Mouse (Mus musculus) ovary, postnatal 36 days (tissue): ENCODE data around the gene Tex9.
A peak's percentile ranks its signal among the peaks of the same experiment; 100 is the strongest.

Experiments
- DNase-seq: peaks from one replicate; pipeline ENCODE4 v3.0.0; 2022; ENCODE audit warnings: low spot score, mixed read lengths

Tex9 gene

GRCm38 (mm10) chr9:72492194-72492565 is at the start of gene Tex9:
Gene Tex9, minus strand, starts transcription at chr9:72492212.
- DNase-seq = no peak

- no peak for DNase-seq
Measured at GRCm38 (mm10) chr9:72537086-72537485, 45.1 kb upstream of the Tex9 start.

- DNase-seq = no peak
Measured at GRCm38 (mm10) chr9:72535394-72535793, 43.4 kb upstream of the Tex9 start.

GRCm38 (mm10) chr9:72534985-72535384 is 43.0 kb upstream of the Tex9 start:
- DNase-seq = no peak

- DNase-seq = no peak
Measured at GRCm38 (mm10) chr9:72533089-72533415, 41.0 kb upstream of the Tex9 start.

- DNase-seq = peak; percentile 59
Measured at GRCm38 (mm10) chr9:72532381-72533088, 40.5 kb upstream of the Tex9 start.

- peak; percentile 83 for DNase-seq
Measured at GRCm38 (mm10) chr9:72531996-72532380, 40.0 kb upstream of the Tex9 start, which contains the start of gene Rfx7. Gene Rfx7, plus strand, starts transcription at chr9:72532240.

GRCm38 (mm10) chr9:72531291-72531995 is 39.4 kb upstream of the Tex9 start:
- peak; percentile 80 for DNase-seq

- no peak for DNase-seq
Measured at GRCm38 (mm10) chr9:72530824-72531223, 38.8 kb upstream of the Tex9 start.

- peak; percentile 79 for DNase-seq
Measured at GRCm38 (mm10) chr9:72530237-72530636, 38.2 kb upstream of the Tex9 start.

GRCm38 (mm10) chr9:72526091-72526490 is 34.1 kb upstream of the Tex9 start:
- DNase-seq = no peak

- no peak for DNase-seq
Measured at GRCm38 (mm10) chr9:72520849-72521248, 28.8 kb upstream of the Tex9 start.

GRCm38 (mm10) chr9:72519246-72519645 is 27.2 kb upstream of the Tex9 start:
- no peak for DNase-seq

- no peak for DNase-seq
Measured at GRCm38 (mm10) chr9:72515366-72515765, 23.4 kb upstream of the Tex9 start.

GRCm38 (mm10) chr9:72512229-72512981 is 20.4 kb upstream of the Tex9 start:
- no peak for DNase-seq

GRCm38 (mm10) chr9:72497171-72497570 is 5.2 kb upstream of the Tex9 start:
- DNase-seq = no peak

GRCm38 (mm10) chr9:72496691-72497090 is 4.7 kb upstream of the Tex9 start:
- no peak for DNase-seq

- DNase-seq = no peak
Measured at GRCm38 (mm10) chr9:72493984-72494685, 2.1 kb upstream of the Tex9 start.

- DNase-seq = no peak
Measured at GRCm38 (mm10) chr9:72493465-72493864, 1.5 kb upstream of the Tex9 start.

- DNase-seq = peak; percentile 91
Measured at GRCm38 (mm10) chr9:72491559-72492193, 336 bp downstream of the Tex9 start.

- no peak for DNase-seq
Measured at GRCm38 (mm10) chr9:72489131-72489530, 2.9 kb downstream of the Tex9 start.

- DNase-seq = no peak
Measured at GRCm38 (mm10) chr9:72488523-72488922, 3.5 kb downstream of the Tex9 start.
